Mouse (Mus musculus): Measurements from ENCODE around the gene Trank1.

DNA sequence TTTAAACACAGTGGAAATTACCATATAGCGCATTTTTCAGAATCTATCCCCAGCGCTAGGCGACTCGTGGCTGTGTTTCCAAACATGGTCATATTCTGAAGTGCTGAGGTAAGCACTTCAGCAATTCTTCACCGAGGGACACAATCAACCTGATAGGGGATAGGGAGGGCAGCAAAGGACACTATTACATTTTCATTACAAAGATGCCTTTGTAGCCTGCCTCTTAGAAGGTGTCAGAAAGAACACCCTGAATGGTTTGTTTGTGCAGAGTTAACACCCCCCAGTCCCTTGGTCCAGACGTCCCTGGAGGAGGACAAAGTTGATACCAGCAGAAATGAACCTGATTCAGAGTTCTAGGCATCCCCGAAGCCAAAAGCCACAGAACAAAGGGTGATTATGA, 15.1 kb upstream of the Trank1 start:
- TF ChIP-seq CTCF (IDR thresholded peaks at IDR 0.05) (no peak), POLR2A (IDR thresholded peaks at IDR 0.05; ENCODE audit: insufficient read depth, low read depth, low read length) (no peak)

Data from heart, adult 2 months (tissue).